Mouse (Mus musculus): ENCODE results near the gene Rusc1. TPM values are rescaled to one million over a fixed set of nuclear protein-coding genes. Genes with fewer than 3 reads are reported as not detected.

The Rusc1 gene
- total RNA-seq, 2 experiments from 2014 or later = 34.5 to 35.7 TPM

Other genes with a start within 250 kb of the Rusc1 start
- 10 to 100 TPM; 16.0 to 16.5 TPM for gene Msto1, start 179.3 kb downstream of the Rusc1 start, total RNA-seq (2021)
- 10 to 100 TPM; 43.5 to 47.0 TPM for gene Ash1l, start 142.7 kb downstream of the Rusc1 start, total RNA-seq (2021)
- 100 to 1,000 TPM; 128 to 140 TPM for gene Dap3, start 142.1 kb downstream of the Rusc1 start, total RNA-seq (2021)
- gene Gm43738, start 7.8 kb upstream of the Rusc1 start, total RNA-seq (2021) = not detected
- gene Fdps, start 8.6 kb upstream of the Rusc1 start, total RNA-seq (2021) = 100 to 1,000 TPM; 213 to 346 TPM
- not detected for gene Pklr, start 42.8 kb upstream of the Rusc1 start, total RNA-seq (2021)
- 1 to 10 TPM; 2.6 to 7.7 TPM for gene Hcn3, start 66.9 kb upstream of the Rusc1 start, total RNA-seq (2021)
- gene Clk2, start 71.5 kb upstream of the Rusc1 start, total RNA-seq (2021) = 10 to 100 TPM; 45.3 to 64.8 TPM
- gene Scamp3, start 84.2 kb upstream of the Rusc1 start, total RNA-seq (2021) = 10 to 100 TPM; 72.1 to 87.0 TPM
- 10 to 100 TPM; 15.4 to 16.2 TPM for gene Fam189b, start 89.8 kb upstream of the Rusc1 start, total RNA-seq (2021)
- 10 to 100 TPM; 57.1 to 61.9 TPM for gene Gba, start 109.6 kb upstream of the Rusc1 start, total RNA-seq (2021)
- 10 to 100 TPM in 1 of 2 experiments, 1 to 10 TPM in 1; 7.9 to 14.5 TPM for gene Thbs3, start 121.9 kb upstream of the Rusc1 start, total RNA-seq (2021)
- 100 to 1,000 TPM; 141 to 148 TPM for gene Mtx1, start 133.8 kb upstream of the Rusc1 start, total RNA-seq (2021)
- under 1 TPM; 0.23 to 0.35 TPM for gene Muc1, start 135.7 kb upstream of the Rusc1 start, total RNA-seq (2021)
- 100 to 1,000 TPM; 108 to 123 TPM for gene Krtcap2, start 152.7 kb upstream of the Rusc1 start, total RNA-seq (2021)
- 1 to 10 TPM; 1.7 to 2.9 TPM for gene Trim46, start 153.0 kb upstream of the Rusc1 start, total RNA-seq (2021)
- 100 to 1,000 TPM; 119 to 122 TPM for gene Dpm3, start 166.0 kb upstream of the Rusc1 start, total RNA-seq (2021)
- 10 to 100 TPM; 40.9 to 52.4 TPM for gene Slc50a1, start 177.3 kb upstream of the Rusc1 start, total RNA-seq (2021)
- 10 to 100 TPM; 12.2 to 12.6 TPM for gene Efna1, start 187.8 kb upstream of the Rusc1 start, total RNA-seq (2021)
- gene Efna3, start 229.7 kb upstream of the Rusc1 start, total RNA-seq (2021) = under 1 TPM in 1 of 2 experiments, not detected in 1; 0.42 TPM
- gene Efna4, start 244.7 kb upstream of the Rusc1 start, total RNA-seq (2021) = 1 to 10 TPM in 1 of 2 experiments, under 1 TPM in 1; 0.43 to 1.1 TPM

Measured in adrenal gland, adult 18-20 months (tissue).